22 mouse cellular contexts compared by ENCODE assay signal in the genomic region with DNA sequence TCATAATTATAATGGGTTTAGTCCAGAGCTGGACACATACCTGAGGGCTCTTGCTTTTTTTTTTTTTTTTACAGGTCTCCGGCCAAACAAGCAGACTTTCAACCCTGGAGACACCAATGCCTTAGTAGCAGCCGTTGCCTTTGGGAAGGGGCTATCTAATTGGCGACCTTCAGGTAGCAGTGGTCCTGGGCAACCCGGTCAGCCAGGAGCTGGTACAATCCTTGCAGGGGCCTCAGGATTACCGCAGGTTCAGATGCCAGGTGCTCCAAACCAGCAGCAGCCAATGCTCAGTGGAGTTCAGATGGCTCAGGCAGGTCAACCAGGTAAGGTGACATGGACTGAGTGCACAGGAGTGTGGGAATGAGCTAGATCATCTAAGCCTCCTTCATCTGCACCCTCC. TPM values are rescaled to one million over a fixed set of nuclear protein-coding genes. Genes with fewer than 3 reads are reported as not detected.
"Had no signal": no experiment of that assay in that cellular context is flagged by ENCODE, and none has a peak within 500 bp of the region (broad histone marks: within the 10 kb centered on the region; RNA-seq: fewer than 3 reads in every experiment).

No protein-coding gene starts in this region.

- H3K27me3 ChIP-seq: limb, embryonic 13.5 days; liver, embryonic 12.5 days; liver, embryonic 15.5 days; neural tube, embryonic 12.5 days; neural tube, embryonic 15.5 days had no signal

- H3K9me3 ChIP-seq: limb, embryonic 10.5 days; limb, embryonic 13.5 days; liver, embryonic 12.5 days; liver, embryonic 15.5 days; midbrain, embryonic 10.5 days; neural tube, embryonic 12.5 days; neural tube, embryonic 15.5 days had no signal

- DNase-seq: kidney, adult 9 months; kidney, postnatal 14 days; kidney, postnatal 4 days; liver; lung, adult 2 months; lung, postnatal 14 days; lung, postnatal 4 days; midbrain, embryonic 14.5 days; retina, postnatal 1 day; right cerebral cortex, postnatal 25 days; spleen, adult 18-20 months; thymus, adult 18-20 months; thymus, postnatal 36 days had no signal

- H3K4me3 ChIP-seq: limb, embryonic 10.5 days; limb, embryonic 13.5 days; liver, embryonic 12.5 days; liver, embryonic 15.5 days; midbrain, embryonic 10.5 days; neural tube, embryonic 12.5 days; neural tube, embryonic 15.5 days had no signal

- ATAC-seq: liver, embryonic 12.5 days had no signal

- H3K4me2 ChIP-seq: limb, embryonic 13.5 days; liver, embryonic 12.5 days; liver, embryonic 15.5 days; neural tube, embryonic 12.5 days; neural tube, embryonic 15.5 days had no signal

- H3K27ac ChIP-seq: limb, embryonic 10.5 days; limb, embryonic 13.5 days; liver, embryonic 12.5 days; liver, embryonic 15.5 days; midbrain, embryonic 10.5 days; neural tube, embryonic 12.5 days; neural tube, embryonic 15.5 days had no signal

- H3K9ac ChIP-seq: limb, embryonic 13.5 days; liver, embryonic 12.5 days; liver, embryonic 15.5 days; neural tube, embryonic 12.5 days; neural tube, embryonic 15.5 days had no signal

RNA-seq across cellular contexts. Expression of gene Mpl, which starts 43.8 kb away (rescaled TPM):
- total RNA-seq: layer of hippocampus, adult 18-20 months had no signal
- polyA plus RNA-seq: midbrain, embryonic 14.5 days; testis, adult 2 months had no signal
